Mouse (Mus musculus) T-helper 17 cell (primary cell): ENCODE data around the gene Rufy2.

Experiments
- in situ Hi-C, 2 experiments: fragments of 300-600 bp; cut with MboI, MseI; formaldehyde crosslinking; loops; 1 replicate in 1 of 2; 2 replicates in 1 of 2; pipeline ENCODE4 v1.15.1; 2025; ENCODE audit warnings: high pct_unique_total_duplicates in 2 of 2

The Rufy2 gene

GRCm38 (mm10) chr10:62980039-62980954, at the start of gene Rufy2:
TSS of gene Rufy2 (plus strand) at chr10:62980223.
- in situ Hi-C loops, result loop anchor here in 1 of 2 experiments (5.0 kb wide), 1 partner anchor 42 kb away; the partner anchor contains the start of genes Hnrnph3 and Pbld2

- in situ Hi-C loops, result no loop called here
Measured at GRCm38 (mm10) chr10:62932381-62932780, 47.6 kb upstream of the Rufy2 start.

- in situ Hi-C loops, result no loop called here
Measured at GRCm38 (mm10) chr10:62944975-62945580, 34.9 kb upstream of the Rufy2 start.

GRCm38 (mm10) chr10:62946738-62947471, 33.1 kb upstream of the Rufy2 start, which contains the start of gene Dna2:
TSS of gene Dna2 (plus strand) at chr10:62947026.
- in situ Hi-C loops, result no loop called here

- in situ Hi-C loops, result no loop called here
Measured at GRCm38 (mm10) chr10:62948551-62948950, 31.5 kb upstream of the Rufy2 start.

GRCm38 (mm10) chr10:62963956-62964355, 16.1 kb upstream of the Rufy2 start:
- in situ Hi-C loops, result no loop called here

- in situ Hi-C loops, result no loop called here
Measured at GRCm38 (mm10) chr10:62965796-62966195, 14.2 kb upstream of the Rufy2 start.

- in situ Hi-C loops, result no loop called here
Measured at GRCm38 (mm10) chr10:62966291-62966690, 13.7 kb upstream of the Rufy2 start.

- in situ Hi-C loops, result no loop called here
Measured at GRCm38 (mm10) chr10:62971821-62972220, 8.2 kb upstream of the Rufy2 start.

- in situ Hi-C loops, result loop anchor here in 1 of 2 experiments (5.0 kb wide), 1 partner anchor 43 kb away; the partner anchor contains the start of genes Hnrnph3 and Pbld2
Measured at GRCm38 (mm10) chr10:62979667-62980038, 370 bp upstream of the Rufy2 start.

- in situ Hi-C loops, result loop anchor here in 1 of 2 experiments (5.0 kb wide), 1 partner anchor 38 kb away; the partner anchor contains the start of genes Hnrnph3 and Pbld2
Measured at GRCm38 (mm10) chr10:62984072-62984471, 4.0 kb downstream of the Rufy2 start.

GRCm38 (mm10) chr10:62984495-62984894, 4.5 kb downstream of the Rufy2 start:
- in situ Hi-C loops, result loop anchor here in 1 of 2 experiments (5.0 kb wide), 1 partner anchor 38 kb away; the partner anchor contains the start of genes Hnrnph3 and Pbld2

- in situ Hi-C loops, result no loop called here
Measured at GRCm38 (mm10) chr10:62987341-62987740, 7.3 kb downstream of the Rufy2 start.

GRCm38 (mm10) chr10:62990636-62991035, 10.6 kb downstream of the Rufy2 start:
- in situ Hi-C loops, result no loop called here

- in situ Hi-C loops, result no loop called here
Measured at GRCm38 (mm10) chr10:62993991-62994390, 14.0 kb downstream of the Rufy2 start.

- in situ Hi-C loops, result no loop called here
Measured at GRCm38 (mm10) chr10:63000584-63000983, 20.6 kb downstream of the Rufy2 start.

- in situ Hi-C loops, result no loop called here
Measured at GRCm38 (mm10) chr10:63003252-63003651, 23.2 kb downstream of the Rufy2 start.

GRCm38 (mm10) chr10:63004556-63004955, 24.5 kb downstream of the Rufy2 start:
- in situ Hi-C loops, result no loop called here

GRCm38 (mm10) chr10:63008193-63008592, 28.2 kb downstream of the Rufy2 start:
- in situ Hi-C loops, result no loop called here

GRCm38 (mm10) chr10:63010268-63010667, 30.2 kb downstream of the Rufy2 start:
- in situ Hi-C loops, result loop anchor here in 1 of 2 experiments (5.0 kb wide), 1 partner anchor 58 kb away; no protein-coding TSS in a partner anchor

GRCm38 (mm10) chr10:63011556-63011955, 31.5 kb downstream of the Rufy2 start:
- in situ Hi-C loops, result loop anchor here in 1 of 2 experiments (5.0 kb wide), 1 partner anchor 59 kb away; no protein-coding TSS in a partner anchor
